Mouse (Mus musculus): ENCODE measurements at regions not wholly inside any gene's neighbourhood (a gene's known extent, or its start where the extent isn't known, plus 50 kb on each side); places are given as distances from the start of the nearest gene placed in this dataset.
A peak's percentile ranks its signal among the peaks of the same experiment; 100 is the strongest.

DNA sequence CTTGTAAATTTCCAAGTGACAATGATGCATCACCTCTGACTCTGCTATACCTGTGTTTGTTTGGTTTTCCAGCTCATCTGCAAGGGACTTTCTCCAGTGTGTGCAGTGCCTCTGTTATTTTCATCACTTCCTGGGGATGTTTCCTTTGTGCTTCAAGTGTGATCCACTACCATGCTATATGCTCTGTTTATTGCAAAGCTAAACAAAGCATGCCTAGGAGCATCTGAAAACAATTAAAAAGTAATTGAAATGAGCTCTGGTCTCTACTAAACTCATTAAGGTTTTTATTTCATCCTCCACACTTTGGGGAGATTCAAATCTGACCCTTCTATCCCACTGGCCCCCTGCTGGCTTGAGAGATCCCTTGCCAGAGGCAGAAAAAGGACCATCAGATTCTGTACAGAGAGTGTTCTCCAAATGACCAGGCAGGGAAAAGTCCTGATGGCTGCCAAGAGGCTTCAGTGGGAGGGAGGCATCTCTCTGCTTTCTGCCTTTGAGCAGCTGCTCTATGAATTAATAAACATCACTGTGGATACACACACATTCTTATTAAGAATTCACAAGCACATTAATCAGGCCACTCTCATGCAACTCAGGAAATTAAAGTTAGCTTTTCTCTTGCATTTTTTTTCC is 57.0 kb downstream of the Amd2 start:
- Histone ChIP-seq H3K9ac (no peak overlapping the region), H3K4me3 (no peak overlapping the region), H3K4me1 (0 out of 2 replicates have a peak, but pooled peaks cover 5% of the 10 kb centered on the region), H3K36me3 (no peaks in the 10 kb centered on the region), H3K9me3 (no peaks in the 10 kb centered on the region), H3K27me3 (no peaks in the 10 kb centered on the region), H3K27ac (no peak overlapping the region), H3K4me2 (replicated peaks) (no peak overlapping the region)
- peak; percentile 44; the same call in 1 of the 2 replicates for ATAC-seq (ENCODE audit: low FRiP score, low read depth)

DNA sequence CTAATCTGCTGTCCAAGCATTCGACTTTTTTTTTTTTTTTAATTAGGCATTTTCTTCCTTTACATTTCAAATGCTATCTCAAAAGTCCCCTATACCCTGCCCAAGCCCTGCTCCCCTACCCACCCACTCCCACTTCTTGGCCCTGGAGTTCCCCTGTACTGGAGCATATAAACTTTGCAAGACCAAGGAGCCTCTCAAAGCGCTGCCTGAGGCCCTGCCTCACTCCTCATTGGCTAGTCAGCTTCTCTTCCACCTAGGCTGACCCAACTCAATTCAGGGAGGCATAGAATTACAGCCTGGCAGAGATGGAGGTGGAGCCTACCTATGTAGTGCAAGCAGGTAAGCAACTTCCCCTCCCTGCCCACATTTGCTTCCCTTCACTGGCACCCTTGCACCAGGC is 61.8 kb downstream of the Amd2 start:
- Histone ChIP-seq H3K27me3 (no peaks in the 10 kb centered on the region), H3K9ac (no peak overlapping the region), H3K27ac (no peak overlapping the region), H3K36me3 (no peaks in the 10 kb centered on the region), H3K9me3 (no peaks in the 10 kb centered on the region), H3K4me2 (replicated peaks) (no peak overlapping the region), H3K4me1 (0 out of 2 replicates have a peak, but pooled peaks cover 5% of the 10 kb centered on the region), H3K4me3 (no peak overlapping the region)
- 0 out of 2 replicates have a peak, but pooled peaks have one; percentile 28 for ATAC-seq (ENCODE audit: low FRiP score, low read depth)
- 63% methylated on average over 2 of the region's 2 CpGs for WGBS

DNA sequence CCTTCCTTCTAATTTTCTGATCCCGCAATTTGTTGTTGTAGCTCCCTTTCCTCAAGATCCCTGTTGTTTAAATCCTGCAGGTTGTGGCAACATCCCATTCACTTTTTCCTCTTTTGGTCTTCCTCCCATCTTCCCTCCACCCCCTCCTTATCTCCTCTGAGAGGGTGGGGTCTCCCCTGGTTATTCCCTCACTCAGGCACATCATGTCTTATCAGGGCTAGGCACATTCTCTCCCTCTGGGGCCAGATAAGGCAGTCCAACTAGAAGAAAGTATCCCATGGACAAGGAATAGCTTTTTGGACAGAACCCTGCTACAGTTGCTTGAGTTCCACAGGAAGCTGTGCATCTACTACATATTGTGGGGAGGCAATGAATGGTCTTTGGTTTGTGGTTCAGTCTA is 90.8 kb downstream of the Amd2 start:
- no peaks in the 10 kb centered on the region for H3K9me3 ChIP-seq
- no peak overlapping the region for H3K9ac ChIP-seq
- no peak overlapping the region for H3K4me3 ChIP-seq
- no peaks in the 10 kb centered on the region for H3K4me1 ChIP-seq
- no peaks in the 10 kb centered on the region for H3K36me3 ChIP-seq
- no peaks in the 10 kb centered on the region for H3K27me3 ChIP-seq
- no peak for ATAC-seq (ENCODE audit: low FRiP score, low read depth)
- H3K4me2 ChIP-seq (replicated peaks) = no peak overlapping the region
- WGBS = 90% methylated on average over 1 of the region's 1 CpGs
- no peak overlapping the region for H3K27ac ChIP-seq

DNA sequence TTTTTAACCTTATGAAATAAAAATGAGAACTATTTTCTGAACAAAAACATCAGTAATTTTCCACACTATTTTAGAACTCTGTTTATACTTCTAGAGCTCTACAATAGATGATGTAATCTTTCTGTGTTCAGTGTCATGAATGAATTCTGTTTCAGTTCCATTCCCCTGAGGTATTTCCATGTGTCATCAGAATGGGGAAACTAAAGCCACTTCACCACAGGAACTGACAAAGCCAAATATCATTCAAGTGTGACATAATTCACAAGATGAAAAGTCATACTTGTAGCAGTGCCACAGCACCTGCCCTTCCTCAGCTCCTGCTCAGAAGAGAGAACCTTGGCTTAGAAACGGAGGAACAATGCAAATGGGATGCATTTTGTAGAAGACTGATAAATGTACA is 125.4 kb downstream of the Amd2 start:
- no peak overlapping the region for H3K27ac ChIP-seq
- no peaks in the 10 kb centered on the region for H3K9me3 ChIP-seq
- no peaks in the 10 kb centered on the region for H3K4me1 ChIP-seq
- no peaks in the 10 kb centered on the region for H3K36me3 ChIP-seq
- no peak overlapping the region for H3K4me2 ChIP-seq (replicated peaks)
- H3K27me3 ChIP-seq = no peaks in the 10 kb centered on the region
- 83% methylated on average over 1 of the region's 1 CpGs for WGBS
- no peak overlapping the region for H3K4me3 ChIP-seq
- no peak for ATAC-seq (ENCODE audit: low FRiP score, low read depth)
- H3K9ac ChIP-seq = no peak overlapping the region

All from limb, embryonic 13.5 days (tissue).